In the genomic region with DNA sequence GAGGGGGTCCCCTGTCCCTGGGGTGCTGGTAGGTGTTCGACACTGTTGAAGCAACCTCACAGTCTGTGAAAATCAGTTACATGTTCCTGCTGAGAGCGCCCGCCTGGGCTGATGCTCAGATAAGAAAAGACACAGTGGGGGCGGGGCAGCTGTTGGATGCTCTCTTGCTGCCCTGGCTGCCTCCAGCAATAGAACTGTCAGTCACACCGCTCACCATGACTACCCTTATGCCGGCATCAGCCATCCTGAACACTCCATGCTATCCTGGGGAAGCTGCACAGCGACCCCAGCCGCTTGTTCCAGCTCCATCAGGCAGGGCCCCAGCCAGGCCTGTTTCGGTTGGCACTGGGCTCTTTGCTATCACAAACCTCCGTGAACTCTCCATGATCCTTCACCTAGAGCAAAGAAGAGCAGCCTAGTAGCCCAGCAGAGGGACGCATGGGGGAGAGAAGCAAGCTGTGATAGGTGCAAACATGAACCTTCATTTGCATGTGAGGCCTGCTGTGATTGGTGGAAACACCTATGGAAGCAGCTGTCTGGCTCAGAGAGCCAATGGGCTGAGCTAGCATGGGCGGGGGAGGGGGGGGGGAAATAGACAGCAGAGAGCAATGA, we compare ENCODE assay signal across 10 mouse cellular contexts. TPM values are rescaled to one million over a fixed set of nuclear protein-coding genes. Genes with fewer than 3 reads are reported as not detected.
A peak's percentile ranks its signal among the peaks of the same experiment; 100 is the strongest.
DNase-seq lines count a peak whose midpoint lies in the region; ATAC-seq lines count a peak whose summit lies in the region.
"Had no signal": no experiment of that assay in that cellular context is flagged by ENCODE, and none has a peak within 500 bp of the region (broad histone marks: within the 10 kb centered on the region; RNA-seq: fewer than 3 reads in every experiment).

No protein-coding gene starts in this region.

- H3K36me3 ChIP-seq in embryonic facial prominence, embryonic 12.5 days = no peaks in the 10 kb centered on the region
- H3K36me3 ChIP-seq in midbrain, embryonic 15.5 days (replicated peaks) = no peaks in the 10 kb centered on the region
- H3K36me3 ChIP-seq: liver, embryonic 13.5 days; neural tube, embryonic 12.5 days had no signal

- no peaks in the 10 kb centered on the region for H3K4me1 ChIP-seq in embryonic facial prominence, embryonic 12.5 days
- H3K4me1 ChIP-seq in midbrain, embryonic 15.5 days = peaks cover 11% of the 10 kb centered on the region
- H3K4me1 ChIP-seq: liver, embryonic 13.5 days; neural tube, embryonic 12.5 days had no signal

- WGBS in embryonic facial prominence, embryonic 12.5 days = 83% methylated on average over 12 of the region's 12 CpGs
- WGBS in midbrain, embryonic 15.5 days = 54% methylated on average over 12 of the region's 12 CpGs

- H3K9me3 ChIP-seq in embryonic facial prominence, embryonic 12.5 days = peaks cover 4% of the 10 kb centered on the region; the same call in 1 of the 2 replicates
- no peaks in the 10 kb centered on the region for H3K9me3 ChIP-seq in midbrain, embryonic 15.5 days
- H3K9me3 ChIP-seq: liver, embryonic 13.5 days had no signal

- no peak overlapping the region for H3K9ac ChIP-seq in embryonic facial prominence, embryonic 12.5 days
- H3K9ac ChIP-seq in midbrain, embryonic 15.5 days = no peak overlapping the region
- H3K9ac ChIP-seq: liver, embryonic 13.5 days; neural tube, embryonic 12.5 days had no signal

- no peak overlapping the region for H3K4me2 ChIP-seq in embryonic facial prominence, embryonic 12.5 days (replicated peaks)
- no peak overlapping the region for H3K4me2 ChIP-seq in midbrain, embryonic 15.5 days
- H3K4me2 ChIP-seq: liver, embryonic 13.5 days; neural tube, embryonic 12.5 days had no signal

- H3K27me3 ChIP-seq in embryonic facial prominence, embryonic 12.5 days = no peaks in the 10 kb centered on the region
- H3K27me3 ChIP-seq in midbrain, embryonic 15.5 days (replicated peaks) = no peaks in the 10 kb centered on the region
- H3K27me3 ChIP-seq: liver, embryonic 13.5 days; neural tube, embryonic 12.5 days had no signal

- intact Hi-C loops in left cerebral cortex, postnatal 14 days (cut with DNase I) = loop anchor here (5.0 kb wide), 1 partner anchor 69 kb away; no protein-coding TSS in a partner anchor

- no peak overlapping the region for H3K27ac ChIP-seq in embryonic facial prominence, embryonic 12.5 days
- no peak overlapping the region for H3K27ac ChIP-seq in midbrain, embryonic 15.5 days
- H3K27ac ChIP-seq: liver, embryonic 13.5 days; neural tube, embryonic 12.5 days had no signal

- no peak overlapping the region for H3K4me3 ChIP-seq in embryonic facial prominence, embryonic 12.5 days
- no peak overlapping the region for H3K4me3 ChIP-seq in midbrain, embryonic 15.5 days
- H3K4me3 ChIP-seq: liver, embryonic 13.5 days; neural tube, embryonic 12.5 days had no signal

- no peak for ATAC-seq in CD4-positive, CD25-positive, alpha-beta regulatory T cell, adult 4 months
- ATAC-seq in embryonic facial prominence, embryonic 12.5 days (ENCODE audit: insufficient number of reproducible peaks, insufficient read depth, low FRiP score, low TSS enrichment) = 0 out of 2 replicates have a peak, but pooled peaks have one; percentile 58
- peak; percentile 48; the same call in 1 of the 2 replicates for ATAC-seq in midbrain, embryonic 15.5 days (replicated peaks)

- DNase-seq in CD4-positive, CD25-positive, alpha-beta regulatory T cell, adult 2 months (ENCODE audit: low read depth, low spot score) = peak; percentile 52
- DNase-seq in left cerebral cortex, postnatal 14 days (ENCODE audit: low spot score in 2 of 2) = peak; percentile 54 to 83
- no peak for DNase-seq in left cerebral cortex, adult 11 months (ENCODE audit: low spot score)
- DNase-seq in urinary bladder, postnatal 4 days (ENCODE audit: low spot score in 2 of 2) = no peak
- no peak for DNase-seq in gastrocnemius, postnatal 4 days (ENCODE audit: low spot score in 2 of 2)
- DNase-seq: liver, embryonic 13.5 days had no signal

RNA-seq across cellular contexts. Expression of a gene that starts 59.7 kb away (rescaled TPM):
- polyA plus RNA-seq in CD4-positive, CD25-positive, alpha-beta regulatory T cell, adult 4 months (2017; shearing (Covaris generic)) = not detected
- total RNA-seq in left cerebral cortex, postnatal 14 days (2021) = 1 to 10 TPM; 1.7 to 2.2 TPM
- polyA plus RNA-seq in embryonic facial prominence, embryonic 12.5 days (2016; fragmentation: Nextera tagmentation; extraction: Ambion mirVana) = 27.7 and 28.6 TPM in 2 replicates
- 6.7 and 7.9 TPM in 2 replicates for polyA plus RNA-seq in midbrain, embryonic 15.5 days (2015; fragmentation: Nextera tagmentation; extraction: Ambion mirVana)
- 1 to 10 TPM; 2.0 to 2.3 TPM for total RNA-seq in gastrocnemius, postnatal 4 days (2021)

Comparison
In these comparisons a context has a peak if more than half of its experiments do, and no peak if none do; other contexts are left out.
1. DNase-seq: peak in CD4-positive, CD25-positive, alpha-beta regulatory T cell, adult 2 months (single experiment) and left cerebral cortex, postnatal 14 days (2 of 2); none in left cerebral cortex, adult 11 months (single experiment), urinary bladder, postnatal 4 days (0 of 2) and gastrocnemius, postnatal 4 days (0 of 2).